Mouse (Mus musculus) kidney, postnatal 25 days (tissue): ENCODE data around the gene Iffo2.
"Not testable (repeated sequence)": the region's sequence is repeated elsewhere in the genome, so short reads cannot be mapped to it uniquely, and the experiment has no call there.

ENCODE experiments used
- DNase-seq, 2 experiments: peaks; one replicate each; pipeline ENCODE4 v3.0.0; 2021; ENCODE audit warnings: mixed read lengths in 2 of 2

Gene Iffo2

DNA sequence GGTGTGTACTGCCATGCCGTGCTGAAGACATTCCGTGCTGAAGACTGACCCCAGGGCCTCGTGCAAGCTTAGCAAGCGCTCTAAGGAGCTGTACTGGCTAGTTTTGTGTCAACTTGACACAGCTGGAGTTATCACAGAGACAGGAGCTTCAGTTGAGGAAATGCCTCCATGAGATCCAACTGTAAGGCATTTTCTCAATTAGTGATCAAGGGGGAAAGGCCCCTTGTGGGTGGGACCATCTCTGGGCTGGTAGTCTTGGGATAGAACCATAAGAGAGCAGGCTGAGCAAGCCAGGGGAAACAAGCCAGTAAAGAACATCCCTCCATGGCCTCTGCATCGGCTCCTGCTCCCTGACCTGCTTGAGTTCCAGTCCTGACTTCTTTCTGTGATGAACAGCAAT is at the start of gene Iffo2:
TSS of gene Iffo2 (plus strand) at position 301 of the 400 bp plus-strand sequence.
- not testable (repeated sequence) for DNase-seq

GRCm38 (mm10) chr4:139481400-139481799 is 48.9 kb upstream of the Iffo2 start:
- no peak for DNase-seq

DNA sequence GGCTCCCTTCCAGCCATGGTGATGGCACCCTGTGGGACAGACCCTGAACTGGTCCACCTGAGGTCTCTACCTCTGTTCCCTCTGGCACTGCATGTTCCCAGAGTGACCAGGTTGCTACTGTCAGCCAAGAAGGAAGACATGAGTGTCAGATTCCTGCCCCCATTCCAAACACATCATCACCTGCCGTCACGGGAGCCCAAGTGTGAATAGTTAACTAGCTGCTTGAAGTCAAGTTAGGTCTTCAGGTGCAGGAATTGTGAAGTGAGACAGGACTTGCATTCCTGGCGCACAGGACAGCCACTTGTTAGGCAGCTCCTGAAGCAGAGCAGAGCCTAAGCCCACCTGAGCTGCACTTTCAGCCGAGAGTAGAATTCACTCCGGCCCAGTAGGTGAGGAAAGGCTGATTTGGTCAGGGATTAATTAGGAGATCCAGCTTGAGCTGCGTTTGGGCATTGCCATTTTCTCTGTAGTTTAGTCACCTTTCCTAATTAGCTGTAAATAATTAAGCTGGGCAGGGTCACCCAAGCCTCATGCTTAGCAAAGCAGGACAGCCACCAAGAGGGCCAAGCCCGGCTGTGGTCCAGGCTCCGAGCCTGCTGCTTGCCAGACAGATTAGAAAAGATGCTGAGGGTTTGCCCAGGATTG is 46.8 kb upstream of the Iffo2 start:
- DNase-seq = peak; percentile 60 to 82

- DNase-seq = peak; percentile 6 to 55
Observed at GRCm38 (mm10) chr4:139484496-139484895, 45.9 kb upstream of the Iffo2 start.

GRCm38 (mm10) chr4:139487085-139487484 is 43.3 kb upstream of the Iffo2 start:
- no peak for DNase-seq

- no peak for DNase-seq
Observed at GRCm38 (mm10) chr4:139488325-139488724, 42.0 kb upstream of the Iffo2 start.

GRCm38 (mm10) chr4:139489946-139490345 is 40.4 kb upstream of the Iffo2 start:
- no peak for DNase-seq

DNA sequence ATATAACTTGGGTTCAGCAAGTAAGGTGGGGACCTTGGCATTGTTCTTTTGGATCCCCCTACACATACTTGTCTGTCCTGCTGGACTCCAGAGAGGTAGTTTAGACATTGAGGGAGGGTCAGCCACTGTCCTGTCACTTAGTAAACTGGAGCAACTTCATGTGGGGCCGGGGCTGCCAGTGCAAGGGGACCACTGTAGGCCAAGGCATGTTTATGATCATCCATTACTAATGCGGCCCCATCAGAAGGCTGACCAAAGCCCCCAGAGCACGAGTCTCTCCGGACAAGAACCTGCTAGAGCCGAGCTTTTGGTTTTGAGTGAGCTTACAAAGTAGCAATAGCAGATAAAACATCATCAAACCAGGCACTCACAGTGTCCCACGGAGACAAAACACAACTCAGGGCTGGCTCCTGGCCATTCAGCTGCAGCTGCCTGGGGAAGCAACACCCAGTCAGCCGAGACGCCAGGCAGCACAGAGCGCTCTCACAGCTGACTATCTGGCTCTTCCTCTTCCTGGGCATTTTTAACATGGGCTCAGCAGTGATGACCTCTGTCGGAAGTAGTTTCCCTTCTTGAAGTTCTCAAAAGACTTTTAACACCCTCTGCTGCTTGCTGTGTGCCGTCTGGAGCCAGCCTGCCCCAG is 39.8 kb upstream of the Iffo2 start:
- DNase-seq = no peak

GRCm38 (mm10) chr4:139491541-139492170 is 38.7 kb upstream of the Iffo2 start:
- no peak for DNase-seq

- DNase-seq = no peak
Observed at GRCm38 (mm10) chr4:139492258-139492833, 38.0 kb upstream of the Iffo2 start.

DNA sequence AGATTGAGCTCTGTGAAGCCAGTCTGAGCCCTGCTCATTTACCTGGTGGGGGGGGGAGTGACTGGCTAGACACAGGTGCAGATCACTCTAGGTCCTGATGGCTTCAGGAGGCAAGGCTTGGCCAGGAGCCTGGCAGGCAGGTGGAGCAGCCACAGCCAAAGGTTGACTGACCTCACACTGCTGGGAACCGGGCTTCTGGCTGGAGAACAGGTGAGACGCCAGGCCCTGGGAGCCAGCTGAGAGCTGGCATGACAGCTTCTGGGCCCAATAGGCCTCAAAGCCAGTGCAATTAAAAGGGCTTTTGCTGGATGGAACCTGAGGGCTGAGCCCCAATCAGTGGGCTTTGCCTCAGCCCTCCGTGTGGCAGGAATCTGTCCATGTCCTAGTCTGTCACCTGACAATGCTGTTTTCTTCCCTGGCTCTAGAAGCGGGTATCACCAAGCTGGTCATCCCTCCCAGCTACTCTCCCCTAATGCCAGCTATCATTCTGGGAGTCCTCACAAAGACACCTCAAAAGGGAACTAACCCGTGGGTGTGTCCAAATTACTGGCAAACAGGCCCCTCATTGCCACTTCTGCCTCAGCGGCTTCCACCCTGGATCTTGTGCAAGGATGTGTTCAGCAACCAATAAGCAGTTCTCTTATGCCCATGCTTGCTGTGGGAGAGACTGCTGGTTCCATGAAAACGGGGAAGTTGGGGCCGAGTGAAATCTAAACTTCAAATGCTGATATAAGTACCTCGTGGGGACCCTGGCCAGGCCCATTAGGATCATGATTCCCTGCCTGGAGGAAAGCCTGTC is 36.9 kb upstream of the Iffo2 start:
- DNase-seq = peak; percentile 45 to 80

DNA sequence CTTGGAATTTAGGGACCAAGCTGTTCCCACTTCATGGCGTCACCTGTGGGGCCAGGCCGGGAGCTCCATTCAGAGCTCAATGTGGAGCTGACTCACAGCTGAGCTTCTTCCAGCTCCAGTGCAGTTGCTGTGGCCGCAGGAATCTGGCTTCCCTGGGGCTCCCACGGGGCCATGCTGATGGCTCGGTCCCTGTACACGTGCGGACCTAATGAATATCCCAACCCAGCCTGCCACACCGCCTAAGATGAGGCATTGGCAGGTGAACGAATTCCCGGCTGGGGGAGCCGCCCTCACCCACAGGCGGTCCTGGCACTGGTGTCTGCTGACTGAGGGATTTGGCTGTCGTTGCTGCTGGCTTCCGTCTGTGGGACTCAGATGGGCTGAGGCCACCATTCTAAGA is 29.5 kb upstream of the Iffo2 start:
- peak in 1 of 2 experiments; percentile 39 for DNase-seq

DNA sequence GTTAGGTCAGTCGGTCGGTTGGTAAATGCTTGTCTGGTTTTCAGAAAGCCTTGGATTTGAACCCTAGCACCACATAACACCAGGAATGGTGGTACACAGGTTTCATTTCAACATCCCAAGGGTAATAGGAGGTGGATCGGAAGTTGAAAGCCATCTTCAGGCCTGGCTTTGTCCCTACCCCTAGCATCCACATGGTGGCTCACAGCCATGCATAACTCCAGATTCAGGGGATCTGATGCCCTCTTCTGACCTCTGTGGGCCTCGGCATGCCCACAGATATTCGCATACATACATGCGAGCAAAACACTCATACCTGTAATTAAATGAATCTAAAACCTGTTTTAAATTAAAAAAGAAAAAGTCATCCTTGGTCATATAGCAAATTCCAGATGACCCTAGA is 28.6 kb upstream of the Iffo2 start:
- DNase-seq = no peak

- no peak for DNase-seq
Observed at GRCm38 (mm10) chr4:139503919-139504318, 26.4 kb upstream of the Iffo2 start.

DNA sequence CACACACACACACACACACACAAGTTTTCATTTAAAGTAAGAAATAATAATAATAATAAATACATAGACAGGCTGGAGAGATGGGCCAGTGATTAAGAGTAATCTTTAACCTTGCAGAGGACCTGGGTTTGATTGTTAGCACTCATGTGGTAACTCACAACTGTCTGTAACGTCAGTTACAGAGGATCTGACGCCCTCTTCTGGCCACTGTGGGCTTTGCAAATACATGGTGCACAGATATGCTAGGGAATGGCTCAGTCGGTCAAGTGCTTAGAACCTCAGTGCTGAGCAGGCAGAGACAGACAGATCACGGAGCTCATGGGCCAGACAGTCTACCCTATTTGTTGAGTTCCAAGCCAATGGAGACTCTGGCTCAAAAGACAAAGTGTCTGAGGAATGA is 24.6 kb upstream of the Iffo2 start:
- DNase-seq = no peak

DNA sequence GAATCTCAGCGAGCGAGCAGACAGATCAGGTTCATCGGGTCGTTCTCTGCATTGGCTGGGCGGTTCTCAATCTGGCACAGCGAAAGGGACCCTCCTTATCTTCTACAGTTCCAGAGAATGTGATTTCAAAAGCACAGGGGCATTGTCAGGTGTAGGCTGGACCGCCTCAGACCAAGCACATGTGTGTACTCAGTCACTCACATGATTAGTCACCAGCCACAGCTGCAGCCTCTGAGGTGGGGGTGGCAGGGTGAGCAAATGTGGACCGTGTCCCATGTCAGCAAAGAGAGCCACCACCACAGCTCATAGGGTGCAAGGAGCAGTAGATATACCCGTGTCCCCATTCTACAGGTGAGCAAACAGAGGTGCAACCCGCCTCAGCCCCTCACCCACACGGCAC is 23.6 kb upstream of the Iffo2 start:
- no peak for DNase-seq

GRCm38 (mm10) chr4:139509069-139509468 is 21.3 kb upstream of the Iffo2 start:
- no peak for DNase-seq

- no peak for DNase-seq
Observed at GRCm38 (mm10) chr4:139511557-139511956, 18.8 kb upstream of the Iffo2 start.

DNA sequence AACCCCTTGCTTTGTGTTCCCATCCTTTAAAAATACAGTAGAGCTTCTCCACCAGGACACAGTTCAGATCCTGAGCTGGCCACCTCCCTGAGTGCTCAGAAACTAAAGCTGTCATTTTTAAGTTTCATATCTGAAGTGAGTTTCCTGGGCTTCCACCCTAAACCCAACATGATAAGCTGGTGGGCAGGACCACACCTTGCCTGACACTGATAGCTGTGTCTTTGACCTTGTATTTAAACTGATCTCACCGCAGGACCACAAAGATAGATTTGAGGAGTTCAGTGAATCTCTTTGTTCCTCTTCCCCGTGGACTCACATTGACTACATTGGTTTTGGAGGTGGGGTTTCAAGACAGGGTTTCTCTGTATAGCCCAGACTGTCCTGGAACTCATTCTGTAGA is 17.4 kb upstream of the Iffo2 start:
- DNase-seq = no peak

DNA sequence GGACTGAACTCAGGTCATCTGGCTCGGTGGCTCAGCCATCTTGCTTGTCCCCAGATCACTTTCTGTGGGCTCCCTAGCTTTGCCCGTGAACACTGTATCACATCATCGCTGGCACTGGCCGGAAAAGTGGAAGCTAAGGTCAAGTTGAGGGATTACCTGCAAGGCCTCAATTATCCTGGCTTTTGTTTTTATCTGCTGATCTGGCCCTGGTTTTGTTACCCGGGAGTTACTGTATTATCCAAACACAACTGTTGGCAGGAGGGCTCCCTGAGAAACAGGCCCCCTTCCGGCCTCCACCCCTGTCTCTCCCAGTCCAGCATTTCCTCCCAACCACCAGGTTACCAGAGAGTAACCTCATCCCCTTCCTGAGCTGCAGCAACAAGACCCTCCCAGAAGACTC is 11.1 kb upstream of the Iffo2 start:
- no peak for DNase-seq

DNA sequence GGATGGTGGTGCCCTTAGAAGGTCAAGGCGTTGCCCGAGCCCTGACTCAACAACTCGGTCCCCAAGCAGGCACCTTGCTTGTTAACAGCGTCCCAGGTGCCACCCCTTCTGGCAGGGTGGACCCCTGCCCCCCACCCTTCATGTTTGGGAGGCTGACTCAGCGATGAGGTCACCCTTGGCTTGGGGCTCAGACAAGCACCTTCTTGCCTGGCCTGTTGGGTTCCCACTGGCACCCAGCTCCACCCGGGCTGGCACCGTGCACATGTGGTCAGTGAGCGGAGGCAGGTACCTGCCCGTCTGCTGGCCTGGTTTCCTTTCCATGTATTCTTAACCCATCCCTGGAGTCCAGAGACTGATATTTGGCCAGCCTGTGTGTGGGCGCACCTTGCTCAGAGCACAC is 8.4 kb upstream of the Iffo2 start:
- DNase-seq = no peak

GRCm38 (mm10) chr4:139526475-139526874 is 3.9 kb upstream of the Iffo2 start:
- DNase-seq = no peak

GRCm38 (mm10) chr4:139532081-139532480 is 1.7 kb downstream of the Iffo2 start:
- DNase-seq = peak; percentile 25 to 60
